Mouse (Mus musculus) liver, embryonic 16.5 days (tissue): Measurements from ENCODE around the gene Zfp979. TPM values are rescaled to one million over a fixed set of nuclear protein-coding genes. Genes with fewer than 3 reads are reported as not detected.
"Not testable (repeated sequence)": the region's sequence is repeated elsewhere in the genome, so short reads cannot be mapped to it uniquely, and the experiment has no call there.

Experiments
- ATAC-seq: fragments of 200-750 bp; cut with Nextera tagmentation; 2 replicates; pipeline ENCODE4 v1.8.0; 2017; ENCODE audit warnings: low read depth, mild to moderate bottlenecking, moderate number of reproducible peaks, moderate library complexity
- H3K27ac ChIP-seq: fragments of 300-500 bp; sonication (generic); 2 replicates; pipeline ENCODE4 v1.5.1; 2014; ENCODE audit warnings: mild to moderate bottlenecking, low read length
- H3K27me3 ChIP-seq: fragments of 300-500 bp; sonication (generic); 2 replicates; pipeline ENCODE4 v1.6.1; 2014; ENCODE audit warnings: low read depth, low read length, mixed read lengths; ENCODE audit not compliant: control insufficient read depth, insufficient read depth
- H3K36me3 ChIP-seq: fragments of 300-500 bp; sonication (generic); 2 replicates; pipeline ENCODE4 v1.6.1; 2014; ENCODE audit warnings: mild to moderate bottlenecking; ENCODE audit not compliant: control insufficient read depth, insufficient read depth
- H3K4me1 ChIP-seq: fragments of 300-500 bp; sonication (generic); 2 replicates; pipeline ENCODE4 v1.6.1; 2014; ENCODE audit warnings: low read depth, low read length, mixed read lengths; ENCODE audit not compliant: control insufficient read depth
- H3K4me2 ChIP-seq: fragments of 300-500 bp; sonication (generic); 2 replicates; pipeline ENCODE4 v1.6.1; 2014; ENCODE audit warnings: low read depth, low read length, mixed read lengths
- H3K4me3 ChIP-seq: fragments of 300-500 bp; sonication (generic); 2 replicates; pipeline ENCODE4 v1.5.1; 2014; ENCODE audit warnings: low read depth, mild to moderate bottlenecking, low read length
- H3K9ac ChIP-seq: fragments of 300-500 bp; sonication (generic); 2 replicates; pipeline ENCODE4 v1.6.1; 2014; ENCODE audit warnings: low read depth, low read length
- H3K9me3 ChIP-seq: fragments of 300-500 bp; sonication (generic); replicated peaks from 2 replicates; pipeline ENCODE4 v1.6.1; 2016; ENCODE audit warnings: low read length; ENCODE audit not compliant: control insufficient read depth
- WGBS: fragments of 180-500 bp; shearing (Covaris S2); extraction: QIAGEN DNeasy Blood & Tissue Kit; methylation state at CpG from one replicate; pipeline ENCODE4 v1.1.7; 2014; ENCODE audit not compliant: insufficient replicate concordance; 5-methylcytosine and 5-hydroxymethylcytosine counted together
- polyA plus RNA-seq: library from polyadenylated mRNA; unstranded; fragments of >200 nt; fragmentation: Nextera tagmentation; extraction: Ambion mirVana; gene quantifications from 2 replicates; pipeline ENCODE4 v1.2.1, GENCODE M21; 2015

Gene Zfp979
- 1.1 and 1.6 TPM in 2 replicates for polyA plus RNA-seq

DNA sequence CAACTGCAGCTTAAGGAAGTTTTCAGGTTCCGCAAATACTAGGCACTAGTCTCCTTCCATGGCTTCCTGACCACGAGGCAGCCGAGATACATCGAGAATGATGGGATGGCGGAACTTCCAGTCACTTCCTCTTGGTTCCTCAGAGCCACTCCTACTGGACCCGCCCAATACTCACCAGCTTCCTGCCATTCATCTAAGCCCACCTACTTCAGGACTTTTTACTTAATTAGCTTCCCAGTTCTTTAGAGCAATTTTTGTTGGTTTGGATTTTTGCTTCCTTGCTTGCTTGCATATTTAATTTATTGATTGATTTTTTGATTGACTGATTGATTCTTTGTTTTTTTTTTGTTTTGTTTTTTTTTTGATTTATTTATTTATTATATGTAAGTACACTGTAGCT is at the start of gene Zfp979:
Zfp979 (minus strand) TSS at position 101 of the 400 bp plus-strand sequence.
- not testable (repeated sequence) for H3K4me2 ChIP-seq, H3K9ac ChIP-seq, H3K4me3 ChIP-seq, H3K36me3 ChIP-seq, ATAC-seq, H3K27ac ChIP-seq, H3K9me3 ChIP-seq, H3K4me1 ChIP-seq, H3K27me3 ChIP-seq
- no CpG with 5 or more reads among the region's 6 CpGs for WGBS

DNA sequence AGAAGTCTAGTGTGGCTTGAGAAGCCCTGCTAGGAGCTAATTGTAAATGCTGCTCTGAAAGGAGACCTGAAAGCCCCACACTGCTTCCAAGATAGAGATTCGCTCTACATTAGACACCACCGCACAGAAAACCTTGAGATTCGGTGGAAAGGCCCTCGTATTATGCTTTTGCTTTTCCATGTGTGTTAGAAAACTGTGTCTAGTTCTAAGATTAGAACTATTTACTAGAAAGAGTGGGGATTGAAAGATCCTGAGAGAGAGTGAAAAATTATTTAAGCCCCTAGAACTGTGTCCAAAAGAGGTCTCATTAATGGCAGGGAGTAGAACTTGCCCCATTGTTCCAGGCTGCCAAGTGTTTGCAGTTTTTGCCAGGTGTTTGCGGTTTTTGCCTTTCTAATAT is 12.9 kb upstream of the Zfp979 start:
- not testable (repeated sequence) for H3K4me3 ChIP-seq, ATAC-seq, H3K4me1 ChIP-seq, H3K27ac ChIP-seq, H3K4me2 ChIP-seq, H3K36me3 ChIP-seq, H3K9me3 ChIP-seq, H3K27me3 ChIP-seq, H3K9ac ChIP-seq
- WGBS, result 62% methylated on average over 4 of the region's 5 CpGs

DNA sequence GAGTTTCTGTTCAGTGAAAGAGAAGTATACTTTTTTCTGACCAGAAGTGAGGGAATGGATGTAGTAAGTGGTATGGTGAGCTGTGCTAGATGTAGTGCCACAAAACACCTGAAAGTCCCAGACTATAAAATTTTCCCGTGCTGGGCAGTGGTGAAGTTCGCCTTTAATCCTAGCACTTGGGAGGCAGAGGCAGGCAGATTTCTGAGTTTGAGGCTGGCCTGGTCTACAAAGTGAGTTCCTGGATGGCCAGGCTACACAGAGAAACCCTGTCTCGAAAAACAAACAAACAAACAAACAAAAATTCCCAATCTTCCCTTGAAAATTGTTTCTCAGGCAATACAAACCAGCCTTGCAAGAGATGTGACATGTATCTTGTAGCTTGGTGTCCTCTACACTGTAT is 5.1 kb upstream of the Zfp979 start:
- not testable (repeated sequence) for H3K9me3 ChIP-seq, H3K4me3 ChIP-seq, ATAC-seq, H3K4me1 ChIP-seq, H3K9ac ChIP-seq, H3K36me3 ChIP-seq, H3K27ac ChIP-seq, H3K27me3 ChIP-seq, H3K4me2 ChIP-seq
- no CpG with 5 or more reads among the region's 3 CpGs for WGBS

DNA sequence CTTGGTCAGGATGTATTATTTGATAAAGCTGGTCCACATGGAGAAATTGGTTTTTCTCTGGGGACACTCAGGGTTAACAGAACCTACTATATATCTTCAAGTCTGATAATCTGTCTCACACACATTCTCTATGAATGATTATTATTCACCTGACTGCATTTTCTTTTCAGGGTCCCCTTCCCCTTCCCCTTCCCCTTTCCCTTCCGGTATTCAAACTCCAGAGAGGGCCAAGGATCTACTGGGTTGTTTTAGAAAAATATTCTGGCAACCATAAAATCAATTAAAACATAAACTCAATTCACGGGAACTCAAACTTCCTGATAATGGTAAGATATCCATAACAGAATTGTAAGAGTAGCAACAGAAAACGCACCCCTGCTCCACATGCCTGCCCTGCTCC is 381 bp downstream of the Zfp979 start:
- H3K27me3 ChIP-seq, H3K4me3 ChIP-seq, H3K4me2 ChIP-seq, H3K9me3 ChIP-seq, ATAC-seq, H3K9ac ChIP-seq, H3K36me3 ChIP-seq, H3K27ac ChIP-seq, H3K4me1 ChIP-seq: not testable (repeated sequence)
- WGBS, result 38% methylated on average over 2 of the region's 3 CpGs

DNA sequence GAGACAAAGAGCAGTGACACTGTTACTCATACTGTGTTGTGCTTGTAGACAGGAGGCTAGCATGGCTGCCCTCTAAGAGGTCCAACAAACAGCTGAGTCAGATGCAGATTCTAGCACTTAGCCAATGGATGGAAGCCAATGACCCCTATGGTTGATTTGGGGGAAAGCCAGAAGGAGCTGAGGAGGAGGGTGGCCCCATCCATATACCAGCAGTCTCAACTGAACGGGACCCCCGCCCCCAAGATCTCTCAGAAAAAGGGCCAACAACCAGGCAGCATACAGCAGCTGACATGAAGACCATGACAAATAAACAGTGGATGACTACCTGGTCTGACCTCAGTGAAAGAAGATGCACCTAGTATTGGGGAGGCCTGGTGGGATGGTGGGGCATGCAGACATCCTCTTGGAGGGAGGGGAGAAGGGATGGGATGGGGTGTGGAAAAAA is 8.5 kb downstream of the Zfp979 start:
- no CpG with 5 or more reads among the region's 2 CpGs for WGBS
- not testable (repeated sequence) for H3K4me1 ChIP-seq, H3K27me3 ChIP-seq, H3K9me3 ChIP-seq, H3K4me2 ChIP-seq, H3K36me3 ChIP-seq, H3K4me3 ChIP-seq, H3K9ac ChIP-seq, H3K27ac ChIP-seq
- 0 out of 2 replicates have a peak, but pooled peaks have one; percentile 24 for ATAC-seq

DNA sequence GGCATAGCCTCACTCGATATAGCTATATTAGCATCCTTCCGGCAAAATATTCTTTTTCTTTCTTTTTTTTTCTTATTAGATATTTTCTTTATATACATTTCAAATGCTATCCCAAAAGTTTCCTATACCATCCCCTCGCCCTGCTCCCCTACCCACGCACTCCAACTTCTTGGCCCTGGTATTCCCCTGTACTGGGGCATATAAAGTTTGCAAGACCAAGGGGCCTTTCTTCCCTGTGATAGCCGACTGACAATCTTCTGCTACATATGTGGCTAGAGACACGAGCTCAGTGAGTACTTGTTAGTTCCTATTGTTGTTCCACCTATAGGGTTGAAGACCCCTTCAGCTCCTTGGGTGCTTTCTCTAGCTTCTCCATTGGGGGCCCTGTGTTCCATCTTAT is 35.8 kb downstream of the Zfp979 start:
- not testable (repeated sequence) for ATAC-seq, H3K9ac ChIP-seq, H3K4me1 ChIP-seq, H3K36me3 ChIP-seq, H3K27me3 ChIP-seq, H3K9me3 ChIP-seq, H3K4me3 ChIP-seq, H3K27ac ChIP-seq, H3K4me2 ChIP-seq
- WGBS, result 62% methylated on average over 6 of the region's 6 CpGs

DNA sequence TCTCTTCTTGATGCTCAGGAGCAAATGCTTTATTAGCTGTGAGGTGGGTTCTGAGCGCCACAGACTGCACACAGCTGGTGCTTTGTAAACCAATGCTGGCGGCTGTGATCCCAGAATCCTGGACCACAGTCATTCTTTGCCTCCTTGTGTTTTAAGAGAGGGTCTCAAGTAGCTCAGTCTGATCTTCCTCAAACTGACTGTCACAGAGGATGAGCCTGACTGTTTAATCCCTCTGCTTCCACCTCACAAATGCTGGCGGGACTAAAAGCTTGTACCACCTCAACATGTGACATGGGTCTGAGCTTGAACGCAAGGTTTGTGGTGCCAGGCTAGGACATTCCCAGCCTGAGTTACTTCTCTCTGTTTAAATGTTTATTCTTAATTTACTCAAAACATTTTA is 36.8 kb downstream of the Zfp979 start:
- Histone ChIP-seq H3K27ac (no peak overlapping the region), H3K4me2 (no peak overlapping the region), H3K9me3 (peaks cover 2% of the 10 kb centered on the region; the same call in 1 of the 2 replicates), H3K27me3 (no peaks in the 10 kb centered on the region), H3K9ac (no peak overlapping the region), H3K4me3 (no peak overlapping the region), H3K4me1 (no peaks in the 10 kb centered on the region), H3K36me3 (no peaks in the 10 kb centered on the region)
- ATAC-seq, result no peak
- 63% methylated on average over 4 of the region's 4 CpGs for WGBS

DNA sequence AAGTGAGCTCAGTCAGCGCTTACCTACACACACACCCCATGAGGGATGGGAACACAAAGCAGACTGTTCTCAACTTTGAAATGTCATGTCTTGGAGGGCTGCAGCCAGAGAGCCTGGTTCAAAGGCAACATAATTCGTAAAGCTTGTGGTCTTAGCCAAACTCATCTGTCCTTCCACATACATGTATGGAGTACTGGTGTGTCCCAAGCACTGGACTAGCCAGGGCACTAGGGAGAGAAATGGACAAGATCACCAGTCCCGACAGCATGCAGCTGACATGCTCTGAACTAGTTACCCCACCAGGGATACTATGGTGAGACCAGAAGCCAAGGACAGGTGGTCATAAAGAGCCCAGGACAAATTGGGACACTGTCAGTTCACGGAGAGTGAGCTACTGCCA is 38.5 kb downstream of the Zfp979 start:
- H3K36me3 ChIP-seq, result no peaks in the 10 kb centered on the region
- no peak overlapping the region for H3K4me2 ChIP-seq
- H3K9ac ChIP-seq, result no peak overlapping the region
- H3K9me3 ChIP-seq, result peaks cover 2% of the 10 kb centered on the region
- no peak overlapping the region for H3K4me3 ChIP-seq
- H3K27me3 ChIP-seq, result no peaks in the 10 kb centered on the region
- 52% methylated on average over 4 of the region's 4 CpGs for WGBS
- no peaks in the 10 kb centered on the region for H3K4me1 ChIP-seq
- ATAC-seq, result no peak
- H3K27ac ChIP-seq, result no peak overlapping the region

DNA sequence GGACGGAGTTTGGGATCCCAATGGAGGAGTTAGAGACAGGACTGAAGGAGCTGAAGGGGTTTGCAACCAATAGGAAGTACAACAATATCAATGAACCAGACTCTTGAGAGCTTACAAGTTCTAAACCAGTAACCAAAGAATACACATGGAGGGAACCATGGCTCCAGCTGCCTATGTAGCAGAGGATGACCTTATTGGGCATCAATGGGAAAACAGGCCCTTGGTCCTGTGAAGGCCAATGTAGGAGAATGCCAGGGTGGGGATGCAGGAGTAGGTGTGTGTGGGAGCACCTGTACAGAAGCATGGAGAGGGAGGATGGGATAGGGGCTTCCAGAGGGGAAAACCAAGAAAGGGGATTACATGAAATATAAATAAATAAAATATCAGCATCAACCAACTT is 40.4 kb downstream of the Zfp979 start:
- H3K4me1 ChIP-seq, result no peaks in the 10 kb centered on the region
- H3K9me3 ChIP-seq, result peaks cover 2% of the 10 kb centered on the region; the same call in 1 of the 2 replicates
- no peak for ATAC-seq
- no peak overlapping the region for H3K27ac ChIP-seq
- WGBS, result 16% methylated on average over 1 of the region's 1 CpGs
- H3K4me2 ChIP-seq, result no peak overlapping the region
- H3K4me3 ChIP-seq, result no peak overlapping the region
- H3K27me3 ChIP-seq, result no peaks in the 10 kb centered on the region
- H3K36me3 ChIP-seq, result no peaks in the 10 kb centered on the region
- H3K9ac ChIP-seq, result no peak overlapping the region
